26 mouse cellular contexts compared by ENCODE assay signal in genomic region chr9:23116311-23116710, GRCm38 (mm10).
A peak's percentile ranks its signal among the peaks of the same experiment; 100 is the strongest.
DNase-seq lines count a peak whose midpoint lies in the region; ATAC-seq and TF ChIP-seq lines count a peak whose summit lies in the region.
"Had no signal": no experiment of that assay in that cellular context is flagged by ENCODE, and none has a peak within 500 bp of the region (broad histone marks: within the 10 kb centered on the region; RNA-seq: fewer than 3 reads in every experiment).

No protein-coding gene starts in this region.

- H3K36me3 ChIP-seq in heart, embryonic 10.5 days: no peaks in the 10 kb centered on the region
- H3K36me3 ChIP-seq in intestine, embryonic 14.5 days (ENCODE audit: control insufficient read depth, insufficient read depth, low read length): no peaks in the 10 kb centered on the region
- H3K36me3 ChIP-seq in intestine, embryonic 16.5 days (ENCODE audit: control insufficient read depth, insufficient read depth, low read length): no peaks in the 10 kb centered on the region
- no peaks in the 10 kb centered on the region; a peak in 1 of 4 replicates for H3K36me3 ChIP-seq in MEL (ENCODE audit: control insufficient read depth in 1 of 2, insufficient read depth in 2 of 2, low read length in 2 of 2)
- H3K36me3 ChIP-seq: heart, embryonic 12.5 days; hindbrain, embryonic 10.5 days; hindbrain, embryonic 13.5 days had no signal

- no peak overlapping the region for H3K4me2 ChIP-seq in intestine, embryonic 14.5 days (ENCODE audit: low read length)
- no peak overlapping the region for H3K4me2 ChIP-seq in intestine, embryonic 16.5 days (ENCODE audit: low read depth, low read length)
- H3K4me2 ChIP-seq: heart, embryonic 12.5 days; hindbrain, embryonic 13.5 days had no signal

- peak; percentile 76 for DNase-seq in heart, embryonic 10.5 days (ENCODE audit: low spot score)
- no peak for DNase-seq in heart, adult 8-10 months (ENCODE audit: low spot score)
- DNase-seq in intestine, embryonic 14.5 days (ENCODE audit: low spot score): peak; percentile 33
- peak; percentile 43 for DNase-seq in MEL (ENCODE audit: low read depth, low spot score)
- no peak for DNase-seq in cerebellum, adult 11 months
- no peak for DNase-seq in adrenal gland, adult 18-20 months (ENCODE audit: low spot score in 2 of 2)
- DNase-seq: adrenal gland, adult 2 months; adrenal gland, postnatal 14 days; cerebellum, adult 11-12 months; cerebellum, adult 8-10 months; cerebellum, postnatal 10 days; cerebellum, postnatal 36 days; forebrain, postnatal 0 days; gastrocnemius, adult 2 months; gastrocnemius, postnatal 14 days; heart, adult 11 months; heart, postnatal 14 days had no signal

- WGBS in heart, embryonic 10.5 days: 15% methylated on average over 1 of the region's 1 CpGs
- 65% methylated on average over 1 of the region's 1 CpGs for WGBS in intestine, embryonic 14.5 days
- WGBS in intestine, embryonic 16.5 days: 78% methylated on average over 1 of the region's 1 CpGs

- H3K4me1 ChIP-seq in heart, embryonic 10.5 days: peaks cover 18% of the 10 kb centered on the region
- no peaks in the 10 kb centered on the region for H3K4me1 ChIP-seq in intestine, embryonic 14.5 days (replicated peaks; ENCODE audit: control insufficient read depth, insufficient read depth, low read length)
- H3K4me1 ChIP-seq in intestine, embryonic 16.5 days (ENCODE audit: control insufficient read depth, insufficient read depth, low read length): no peaks in the 10 kb centered on the region
- H3K4me1 ChIP-seq in MEL (ENCODE audit: control insufficient read depth in 1 of 2, insufficient read depth in 2 of 2, low read length in 2 of 2): peaks cover 6 to 8% of the 10 kb centered on the region in 2 experiments
- H3K4me1 ChIP-seq: hindbrain, embryonic 10.5 days; hindbrain, embryonic 13.5 days had no signal

- peak in 1 of 2 experiments; percentile 29; a peak in 2 of 4 replicates for TF ChIP-seq EP300 in MEL (IDR thresholded peaks at IDR 0.05; ENCODE audit: low read depth in 1 of 2, low read length in 2 of 2)

- no peaks in the 10 kb centered on the region for H3K27me3 ChIP-seq in heart, embryonic 10.5 days (ENCODE audit: insufficient read depth, poor library complexity, severe bottlenecking)
- no peaks in the 10 kb centered on the region for H3K27me3 ChIP-seq in intestine, embryonic 14.5 days (replicated peaks; ENCODE audit: control insufficient read depth, insufficient read depth, low read length)
- no peaks in the 10 kb centered on the region for H3K27me3 ChIP-seq in intestine, embryonic 16.5 days (replicated peaks; ENCODE audit: control insufficient read depth, insufficient read depth, low read length)
- no peaks in the 10 kb centered on the region; a peak in 1 of 4 replicates for H3K27me3 ChIP-seq in MEL (ENCODE audit: control insufficient read depth in 1 of 2, insufficient read depth in 2 of 2, low read length in 2 of 2)
- H3K27me3 ChIP-seq: heart, embryonic 12.5 days; hindbrain, embryonic 13.5 days; Patski had no signal

- H3K79me2 ChIP-seq in MEL (ENCODE audit: control insufficient read depth, insufficient read depth, low read length, poor library complexity): no peaks in the 10 kb centered on the region

- ATAC-seq in intestine, embryonic 14.5 days (replicated peaks; ENCODE audit: low FRiP score, low TSS enrichment, low read depth): no peak
- no peak for ATAC-seq in intestine, embryonic 16.5 days
- peak; percentile 60 for ATAC-seq in megakaryocyte progenitor cell, adult 5-6 weeks (replicated peaks; ENCODE audit: poor library complexity)
- ATAC-seq: forebrain, embryonic 14.5 days; forebrain, postnatal 0 days; hindbrain, embryonic 16.5 days; intestine, postnatal 0 days; Patski had no signal

- TF ChIP-seq CTCF in MEL (IDR thresholded peaks at IDR 0.05 in 2 of 3, conservative IDR thresholded peaks at IDR 0.05 in 1 of 3; ENCODE audit: control insufficient read depth in 1 of 3, insufficient read depth in 1 of 3, low read depth in 2 of 3, low read length in 3 of 3, poor library complexity in 1 of 3, severe bottlenecking in 1 of 3): no peak

- peak overlapping the region; percentile 36; the same call in 1 of the 2 replicates for H3K27ac ChIP-seq in heart, embryonic 10.5 days
- no peak overlapping the region for H3K27ac ChIP-seq in intestine, embryonic 14.5 days (ENCODE audit: low read depth)
- H3K27ac ChIP-seq in intestine, embryonic 16.5 days (ENCODE audit: low read length): no peak overlapping the region
- H3K27ac ChIP-seq in MEL (ENCODE audit: control insufficient read depth, low read depth, low read length): no peak overlapping the region
- H3K27ac ChIP-seq: gastrocnemius, adult 2 months; hindbrain, embryonic 10.5 days; hindbrain, embryonic 13.5 days had no signal

- TF ChIP-seq RAD21 in MEL (IDR thresholded peaks at IDR 0.05; ENCODE audit: low read depth, low read length): no peak

- H3K4me3 ChIP-seq in heart, embryonic 10.5 days: no peak overlapping the region
- H3K4me3 ChIP-seq in intestine, embryonic 14.5 days (ENCODE audit: low read depth, low read length): no peak overlapping the region
- H3K4me3 ChIP-seq in intestine, embryonic 16.5 days (ENCODE audit: low read length): no peak overlapping the region
- H3K4me3 ChIP-seq in MEL (ENCODE audit: control insufficient read depth in 1 of 2, insufficient read depth in 1 of 2, low read depth in 2 of 2, low read length in 2 of 2): no peak overlapping the region
- H3K4me3 ChIP-seq: gastrocnemius, adult 2 months; heart, embryonic 12.5 days; hindbrain, embryonic 10.5 days; hindbrain, embryonic 13.5 days had no signal

- H3K9ac ChIP-seq in intestine, embryonic 14.5 days (ENCODE audit: low read length): no peak overlapping the region
- no peak overlapping the region for H3K9ac ChIP-seq in intestine, embryonic 16.5 days (ENCODE audit: low read depth, low read length)
- no peak overlapping the region for H3K9ac ChIP-seq in MEL (ENCODE audit: control insufficient read depth, low read depth, low read length, poor library complexity, severe bottlenecking)
- H3K9ac ChIP-seq: forebrain, postnatal 0 days; heart, embryonic 12.5 days; hindbrain, embryonic 13.5 days had no signal

- no peak for TF ChIP-seq POLR2A in MEL (IDR thresholded peaks at IDR 0.05; ENCODE audit: control insufficient read depth in 1 of 2, insufficient read depth in 1 of 2, low read depth in 1 of 2, low read length in 2 of 2, poor library complexity in 1 of 2)

- no peaks in the 10 kb centered on the region for H3K9me3 ChIP-seq in heart, embryonic 10.5 days
- no peaks in the 10 kb centered on the region for H3K9me3 ChIP-seq in intestine, embryonic 14.5 days (ENCODE audit: control insufficient read depth, low read length)
- H3K9me3 ChIP-seq in intestine, embryonic 16.5 days (ENCODE audit: control insufficient read depth, low read length): no peaks in the 10 kb centered on the region
- H3K9me3 ChIP-seq in MEL (replicated peaks; ENCODE audit: insufficient read depth, low read length): no peaks in the 10 kb centered on the region
- H3K9me3 ChIP-seq: heart, embryonic 12.5 days; hindbrain, embryonic 10.5 days; hindbrain, embryonic 13.5 days had no signal

TF ChIP-seq in MEL, 35 proteins besides CTCF, POLR2A, EP300 and RAD21:
- no peak for TF ChIP-seq MEF2A (IDR thresholded peaks at IDR 0.05; ENCODE audit: extremely low read depth, insufficient replicate concordance, low read depth, low read length, poor library complexity, severe bottlenecking)
- peak; percentile 59 for TF ChIP-seq TCF12 (IDR thresholded peaks at IDR 0.05; ENCODE audit: low read depth, low read length)
- TF ChIP-seq MXI1 (IDR thresholded peaks at IDR 0.05; ENCODE audit: low read depth, low read length): no peak
- peak; percentile 25; the same call in 1 of the 2 replicates for TF ChIP-seq GATA1 (IDR thresholded peaks at IDR 0.05; ENCODE audit: low read depth, low read length)
- no peak for TF ChIP-seq HCFC1 (IDR thresholded peaks at IDR 0.05; ENCODE audit: low read depth, low read length)
- TF ChIP-seq GABPA (IDR thresholded peaks at IDR 0.05; ENCODE audit: low read depth, low read length): no peak
- TF ChIP-seq MAFK (IDR thresholded peaks at IDR 0.05; ENCODE audit: borderline replicate concordance, low read depth, low read length): no peak
- TF ChIP-seq USF1 (IDR thresholded peaks at IDR 0.05; ENCODE audit: low read depth, low read length): 0 out of 2 replicates have a peak, but pooled peaks have one; percentile 16
- no peak for TF ChIP-seq POLR2AphosphoS2 (IDR thresholded peaks at IDR 0.05; ENCODE audit: low read length)
- TF ChIP-seq ETS1 (IDR thresholded peaks at IDR 0.05; ENCODE audit: low read depth, low read length): peak; percentile 51; the same call in 1 of the 2 replicates
- 0 out of 2 replicates have a peak, but pooled peaks have one; percentile 30 for TF ChIP-seq MYC (IDR thresholded peaks at IDR 0.05; ENCODE audit: low read depth, low read length)
- TF ChIP-seq ZC3H11A (IDR thresholded peaks at IDR 0.05; ENCODE audit: low read depth, low read length): no peak
- TF ChIP-seq UBTF (IDR thresholded peaks at IDR 0.05; ENCODE audit: borderline replicate concordance, insufficient read depth, low read depth, low read length): no peak
- TF ChIP-seq POLR2AphosphoS5 (IDR thresholded peaks at IDR 0.05; ENCODE audit: borderline replicate concordance, low read depth, low read length): no peak
- TF ChIP-seq RCOR1 (IDR thresholded peaks at IDR 0.05; ENCODE audit: low read depth, low read length): 0 out of 2 replicates have a peak, but pooled peaks have one; percentile 20

Comparison
In these comparisons a context has a peak if more than half of its experiments do, and no peak if none do; other contexts are left out.
1. DNase-seq: peak in heart, embryonic 10.5 days (single experiment), intestine, embryonic 14.5 days (single experiment) and MEL (single experiment); none in heart, adult 8-10 months (single experiment), cerebellum, adult 11 months (single experiment) and adrenal gland, adult 18-20 months (0 of 2).